Comparison of ENCODE assay signal across 7 mouse cellular contexts in the genomic region with DNA sequence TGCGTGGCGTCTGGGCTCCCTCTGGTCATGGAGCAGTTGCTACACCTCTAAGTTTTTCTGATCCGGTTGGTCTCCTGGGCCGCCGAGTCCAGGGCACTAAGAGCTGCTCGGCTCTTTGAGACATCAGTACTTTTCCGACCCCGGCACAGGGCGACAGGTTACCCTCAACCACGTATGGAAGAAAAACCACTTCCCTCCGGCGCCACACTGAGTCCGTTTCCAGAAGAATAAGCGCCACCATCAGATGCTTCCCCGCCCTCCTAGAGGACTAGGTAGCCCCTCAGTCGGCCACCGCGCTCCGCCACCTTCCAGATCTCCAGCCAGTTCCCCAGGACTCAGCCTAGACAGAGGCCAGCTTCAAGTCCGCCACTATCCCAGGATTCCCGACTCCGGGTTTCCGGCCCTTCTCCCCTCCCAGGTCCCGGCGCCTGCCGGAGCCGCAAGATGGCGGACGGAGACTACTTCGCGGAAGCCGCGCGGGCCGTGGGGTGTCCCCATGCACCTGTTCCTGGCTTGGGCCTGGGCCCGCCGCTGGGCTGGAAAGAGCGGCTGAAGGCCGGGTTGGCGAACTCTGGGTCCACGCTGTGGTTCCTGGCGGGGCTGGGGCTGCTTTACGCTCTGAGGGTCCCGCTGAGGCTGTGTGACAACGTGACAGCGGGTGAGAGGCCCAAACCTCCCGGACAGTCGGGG. TPM values are rescaled to one million over a fixed set of nuclear protein-coding genes. Genes with fewer than 3 reads are reported as not detected.
A peak's percentile ranks its signal among the peaks of the same experiment; 100 is the strongest.
DNase-seq lines count a peak whose midpoint lies in the region; ATAC-seq lines count a peak whose summit lies in the region.

No protein-coding gene starts in this region.

- ATAC-seq in embryonic facial prominence, embryonic 11.5 days (replicated peaks; ENCODE audit: insufficient number of reproducible peaks, low FRiP score, low TSS enrichment, low read depth): peak; percentile 90
- ATAC-seq in limb, embryonic 11.5 days (ENCODE audit: insufficient number of reproducible peaks, low FRiP score, low TSS enrichment, low read depth): peak; percentile 83
- peak; percentile 92 for ATAC-seq in midbrain, embryonic 14.5 days (ENCODE audit: low FRiP score, low TSS enrichment)

- H3K4me3 ChIP-seq in embryonic facial prominence, embryonic 11.5 days (ENCODE audit: low read depth, low read length): peak overlapping the region; percentile 90
- H3K4me3 ChIP-seq in limb, embryonic 11.5 days (ENCODE audit: low read depth, low read length): peak overlapping the region; percentile 95
- peak overlapping the region; percentile 64 for H3K4me3 ChIP-seq in midbrain, embryonic 14.5 days (replicated peaks; ENCODE audit: low read depth, low read length)

- H3K9ac ChIP-seq in embryonic facial prominence, embryonic 11.5 days (replicated peaks; ENCODE audit: low read length): peak overlapping the region; percentile 97
- peak overlapping the region; percentile 94 for H3K9ac ChIP-seq in limb, embryonic 11.5 days (ENCODE audit: low read length)
- peak overlapping the region; percentile 80 for H3K9ac ChIP-seq in midbrain, embryonic 14.5 days (replicated peaks; ENCODE audit: low read length)

- WGBS in embryonic facial prominence, embryonic 11.5 days: under 1% methylated on average over 48 of the region's 48 CpGs
- WGBS in limb, embryonic 11.5 days: under 1% methylated on average over 48 of the region's 48 CpGs
- WGBS in midbrain, embryonic 14.5 days: under 1% methylated on average over 48 of the region's 48 CpGs

- no peaks in the 10 kb centered on the region for H3K9me3 ChIP-seq in embryonic facial prominence, embryonic 11.5 days (replicated peaks; ENCODE audit: control insufficient read depth, low read length)
- H3K9me3 ChIP-seq in limb, embryonic 11.5 days (ENCODE audit: control insufficient read depth, low read length): no peaks in the 10 kb centered on the region
- no peaks in the 10 kb centered on the region for H3K9me3 ChIP-seq in midbrain, embryonic 14.5 days (ENCODE audit: control insufficient read depth, low read length)

- peak; percentile 96 for DNase-seq in adrenal gland, postnatal 14 days
- peak; percentile 88 for DNase-seq in embryonic facial prominence, embryonic 11.5 days (ENCODE audit: low spot score)
- DNase-seq in heart, adult 11 months: peak; percentile 99
- peak; percentile 92 for DNase-seq in kidney, adult 18-20 months
- peak; percentile 86 for DNase-seq in limb, embryonic 11.5 days (ENCODE audit: low spot score)
- peak; percentile 93 for DNase-seq in midbrain, embryonic 14.5 days
- peak; percentile 77 to 83 for DNase-seq in spleen, adult 18-20 months

- H3K36me3 ChIP-seq in embryonic facial prominence, embryonic 11.5 days (replicated peaks; ENCODE audit: control insufficient read depth, insufficient read depth, low read depth, low read length): no peaks in the 10 kb centered on the region
- H3K36me3 ChIP-seq in limb, embryonic 11.5 days (ENCODE audit: control insufficient read depth, insufficient read depth, low read length): no peaks in the 10 kb centered on the region
- 0 out of 2 replicates have a peak, but pooled peaks cover 7% of the 10 kb centered on the region for H3K36me3 ChIP-seq in midbrain, embryonic 14.5 days (ENCODE audit: control insufficient read depth, insufficient read depth, low read length)

- H3K4me2 ChIP-seq in embryonic facial prominence, embryonic 11.5 days (ENCODE audit: low read depth, low read length): peak overlapping the region; percentile 58
- H3K4me2 ChIP-seq in limb, embryonic 11.5 days (ENCODE audit: low read depth, severe bottlenecking): peak overlapping the region; percentile 81
- peak overlapping the region; percentile 83 for H3K4me2 ChIP-seq in midbrain, embryonic 14.5 days (ENCODE audit: low read length)

- no peaks in the 10 kb centered on the region for H3K4me1 ChIP-seq in embryonic facial prominence, embryonic 11.5 days (ENCODE audit: control insufficient read depth, insufficient read depth, low read length)
- peaks cover 4% of the 10 kb centered on the region; the same call in 1 of the 2 replicates for H3K4me1 ChIP-seq in limb, embryonic 11.5 days (ENCODE audit: control insufficient read depth, insufficient read depth, low read length)
- H3K4me1 ChIP-seq in midbrain, embryonic 14.5 days (ENCODE audit: control insufficient read depth, insufficient read depth, low read length): peaks cover 25% of the 10 kb centered on the region

- H3K27me3 ChIP-seq in embryonic facial prominence, embryonic 11.5 days (ENCODE audit: control insufficient read depth, insufficient read depth, low read length): no peaks in the 10 kb centered on the region
- no peaks in the 10 kb centered on the region for H3K27me3 ChIP-seq in limb, embryonic 11.5 days (ENCODE audit: control insufficient read depth, insufficient read depth, low read length)
- H3K27me3 ChIP-seq in midbrain, embryonic 14.5 days (ENCODE audit: control insufficient read depth, insufficient read depth, low read length): no peaks in the 10 kb centered on the region

- peak overlapping the region; percentile 74 for H3K27ac ChIP-seq in embryonic facial prominence, embryonic 11.5 days (replicated peaks; ENCODE audit: low read depth, low read length)
- H3K27ac ChIP-seq in limb, embryonic 11.5 days (replicated peaks; ENCODE audit: low read depth, low read length): peak overlapping the region; percentile 95
- peak overlapping the region; percentile 94 for H3K27ac ChIP-seq in midbrain, embryonic 14.5 days (replicated peaks; ENCODE audit: low read depth, low read length)

RNA-seq across cellular contexts. Expression of gene Capza1, which starts 0.5 kb away (rescaled TPM):
- total RNA-seq in adrenal gland, postnatal 14 days (2021): 101 and 105 TPM in 2 replicates
- polyA plus RNA-seq in embryonic facial prominence, embryonic 11.5 days (2014; fragmentation: Nextera tagmentation; extraction: Ambion mirVana): 232 and 250 TPM in 2 replicates
- polyA plus RNA-seq in limb, embryonic 11.5 days (2014; fragmentation: Nextera tagmentation; extraction: Ambion mirVana): 207 and 210 TPM in 2 replicates
- polyA plus RNA-seq in midbrain, embryonic 14.5 days (2014; fragmentation: Nextera tagmentation; extraction: Ambion mirVana): 144 and 213 TPM in 2 replicates

RNA-seq across cellular contexts. Expression of gene St7l, which starts 1.0 kb away (rescaled TPM):
- total RNA-seq in adrenal gland, postnatal 14 days (2021): 38.6 and 42.0 TPM in 2 replicates
- 35.5 and 39.7 TPM in 2 replicates for polyA plus RNA-seq in embryonic facial prominence, embryonic 11.5 days (2014; fragmentation: Nextera tagmentation; extraction: Ambion mirVana)
- 32.1 and 33.8 TPM in 2 replicates for polyA plus RNA-seq in limb, embryonic 11.5 days (2014; fragmentation: Nextera tagmentation; extraction: Ambion mirVana)
- 34.4 and 40.1 TPM in 2 replicates for polyA plus RNA-seq in midbrain, embryonic 14.5 days (2014; fragmentation: Nextera tagmentation; extraction: Ambion mirVana)

RNA-seq across cellular contexts. Expression of gene Mov10, which starts 46.4 kb away (rescaled TPM):
- total RNA-seq in adrenal gland, postnatal 14 days (2021): 17.8 and 18.4 TPM in 2 replicates
- polyA plus RNA-seq in embryonic facial prominence, embryonic 11.5 days (2014; fragmentation: Nextera tagmentation; extraction: Ambion mirVana): 36.4 and 47.8 TPM in 2 replicates
- 61.4 and 62.3 TPM in 2 replicates for polyA plus RNA-seq in limb, embryonic 11.5 days (2014; fragmentation: Nextera tagmentation; extraction: Ambion mirVana)
- polyA plus RNA-seq in midbrain, embryonic 14.5 days (2014; fragmentation: Nextera tagmentation; extraction: Ambion mirVana): 3.6 and 6.6 TPM in 2 replicates

Comparison
In these comparisons a context has a peak if more than half of its experiments do, and no peak if none do; other contexts are left out.
1. Peak in every context shown above with its lines: DNase-seq, ATAC-seq, H3K4me3 ChIP-seq and H3K27ac ChIP-seq.